Mouse (Mus musculus) heart, adult 18-20 months (tissue): ENCODE results near the gene Cnn3. TPM values are rescaled to one million over a fixed set of nuclear protein-coding genes. Genes with fewer than 3 reads are reported as not detected.

Experiments
- DNase-seq, 2 experiments: peaks; one replicate each; pipeline ENCODE4 v3.0.0; 2021 to 2022; ENCODE audit warnings: mixed read lengths in 1 of 2
- total RNA-seq, 2 experiments: library from RNA; stranded (reverse); gene quantifications; 2 replicates each; pipeline ENCODE4 v1.2.3; 2021

The Cnn3 gene
- total RNA-seq, 2 experiments from 2014 or later = 37.4 to 41.5 TPM

- DNase-seq = no peak
Observed at GRCm38 (mm10) chr3:121418251-121418601, 8.1 kb upstream of the Cnn3 start.

- DNase-seq = no peak
Observed at GRCm38 (mm10) chr3:121418850-121419435, 7.4 kb upstream of the Cnn3 start.

GRCm38 (mm10) chr3:121422405-121422804, 3.9 kb upstream of the Cnn3 start:
- no peak for DNase-seq

GRCm38 (mm10) chr3:121426621-121427519, 573 bp downstream of the Cnn3 start:
- DNase-seq = peak; percentile 86 to 89

GRCm38 (mm10) chr3:121427520-121427908, 1.2 kb downstream of the Cnn3 start:
- DNase-seq = peak; percentile 78 to 81

GRCm38 (mm10) chr3:121428230-121428629, 1.9 kb downstream of the Cnn3 start:
- DNase-seq = peak; percentile 44 to 49

GRCm38 (mm10) chr3:121428696-121429259, 2.5 kb downstream of the Cnn3 start:
- no peak for DNase-seq

- no peak for DNase-seq
Observed at GRCm38 (mm10) chr3:121429469-121429868, 3.2 kb downstream of the Cnn3 start.

GRCm38 (mm10) chr3:121430289-121430936, 4.1 kb downstream of the Cnn3 start:
- DNase-seq = no peak

- DNase-seq = no peak
Observed at GRCm38 (mm10) chr3:121433359-121433758, 7.1 kb downstream of the Cnn3 start.

- DNase-seq = peak; percentile 55 to 58
Observed at GRCm38 (mm10) chr3:121433968-121434533, 7.8 kb downstream of the Cnn3 start.

- DNase-seq = no peak
Observed at GRCm38 (mm10) chr3:121435296-121435695, 9.0 kb downstream of the Cnn3 start.

GRCm38 (mm10) chr3:121437070-121437469, 10.8 kb downstream of the Cnn3 start:
- no peak for DNase-seq

GRCm38 (mm10) chr3:121437996-121438395, 11.7 kb downstream of the Cnn3 start:
- DNase-seq = peak; percentile 35 to 65

- DNase-seq = peak; percentile 52 to 54
Observed at GRCm38 (mm10) chr3:121439623-121440161, 13.4 kb downstream of the Cnn3 start.

GRCm38 (mm10) chr3:121441504-121441903, 15.2 kb downstream of the Cnn3 start:
- no peak for DNase-seq

GRCm38 (mm10) chr3:121442288-121442687, 16.0 kb downstream of the Cnn3 start:
- DNase-seq = peak; percentile 33 to 57

- DNase-seq = no peak
Observed at GRCm38 (mm10) chr3:121443861-121444271, 17.6 kb downstream of the Cnn3 start.

- no peak for DNase-seq
Observed at GRCm38 (mm10) chr3:121444414-121444813, 18.1 kb downstream of the Cnn3 start.

GRCm38 (mm10) chr3:121446454-121446853, 20.2 kb downstream of the Cnn3 start:
- DNase-seq = no peak

- DNase-seq = no peak
Observed at GRCm38 (mm10) chr3:121448029-121448468, 21.8 kb downstream of the Cnn3 start.

- no peak for DNase-seq
Observed at GRCm38 (mm10) chr3:121448606-121449005, 22.3 kb downstream of the Cnn3 start.
